Mouse (Mus musculus): ENCODE results near the gene Wdr17. TPM values are rescaled to one million over a fixed set of nuclear protein-coding genes. Genes with fewer than 3 reads are reported as not detected.

The Wdr17 gene
- not detected in 2 replicates for total RNA-seq (2014; fragmentation: Nextera tagmentation)
- not detected in 2 replicates for total RNA-seq (2017)

- no peak for ATAC-seq (replicated peaks; ENCODE audit: poor library complexity, severe bottlenecking)
Measured at GRCm38 (mm10) chr8:54886987-54887785, at the start of gene Wdr17. Wdr17 (minus strand) TSS chr8:54887184.

GRCm38 (mm10) chr8:54932306-54932705 lies 45.3 kb upstream of the Wdr17 start:
- no peak for ATAC-seq (replicated peaks; ENCODE audit: poor library complexity, severe bottlenecking)

GRCm38 (mm10) chr8:54924936-54925335 lies 38.0 kb upstream of the Wdr17 start:
- ATAC-seq (replicated peaks; ENCODE audit: poor library complexity, severe bottlenecking) = no peak

GRCm38 (mm10) chr8:54922160-54922855 lies 35.3 kb upstream of the Wdr17 start:
- no peak for ATAC-seq (replicated peaks; ENCODE audit: poor library complexity, severe bottlenecking)

- ATAC-seq (replicated peaks; ENCODE audit: poor library complexity, severe bottlenecking) = no peak
Measured at GRCm38 (mm10) chr8:54917710-54918109, 30.7 kb upstream of the Wdr17 start.

- no peak for ATAC-seq (replicated peaks; ENCODE audit: poor library complexity, severe bottlenecking)
Measured at GRCm38 (mm10) chr8:54912891-54913290, 25.9 kb upstream of the Wdr17 start.

GRCm38 (mm10) chr8:54899444-54899843 lies 12.5 kb upstream of the Wdr17 start:
- ATAC-seq (replicated peaks; ENCODE audit: poor library complexity, severe bottlenecking) = no peak

GRCm38 (mm10) chr8:54894637-54895322 lies 7.8 kb upstream of the Wdr17 start:
- no peak for ATAC-seq (replicated peaks; ENCODE audit: poor library complexity, severe bottlenecking)

GRCm38 (mm10) chr8:54894180-54894579 lies 7.2 kb upstream of the Wdr17 start:
- no peak for ATAC-seq (replicated peaks; ENCODE audit: poor library complexity, severe bottlenecking)

- ATAC-seq (replicated peaks; ENCODE audit: poor library complexity, severe bottlenecking) = no peak
Measured at GRCm38 (mm10) chr8:54886560-54886959, 424 bp downstream of the Wdr17 start.

- ATAC-seq (replicated peaks; ENCODE audit: poor library complexity, severe bottlenecking) = no peak
Measured at GRCm38 (mm10) chr8:54876458-54876857, 10.5 kb downstream of the Wdr17 start.

GRCm38 (mm10) chr8:54864761-54865064 lies 22.3 kb downstream of the Wdr17 start:
- no peak for ATAC-seq (replicated peaks; ENCODE audit: poor library complexity, severe bottlenecking)

- ATAC-seq (replicated peaks; ENCODE audit: poor library complexity, severe bottlenecking) = no peak
Measured at GRCm38 (mm10) chr8:54864038-54864760, 22.8 kb downstream of the Wdr17 start.

- ATAC-seq (replicated peaks; ENCODE audit: poor library complexity, severe bottlenecking) = no peak
Measured at GRCm38 (mm10) chr8:54836029-54836959, 50.7 kb downstream of the Wdr17 start.

GRCm38 (mm10) chr8:54829794-54830426 lies 57.1 kb downstream of the Wdr17 start:
- ATAC-seq (replicated peaks; ENCODE audit: poor library complexity, severe bottlenecking) = no peak; the same call in 1 of the 2 replicates

- no peak for ATAC-seq (replicated peaks; ENCODE audit: poor library complexity, severe bottlenecking)
Measured at GRCm38 (mm10) chr8:54827974-54828373, 59.0 kb downstream of the Wdr17 start.

GRCm38 (mm10) chr8:54822956-54823355 lies 64.0 kb downstream of the Wdr17 start:
- ATAC-seq (replicated peaks; ENCODE audit: poor library complexity, severe bottlenecking) = no peak

GRCm38 (mm10) chr8:54818651-54819050 lies 68.3 kb downstream of the Wdr17 start:
- no peak for ATAC-seq (replicated peaks; ENCODE audit: poor library complexity, severe bottlenecking)

GRCm38 (mm10) chr8:54808217-54808616 lies 78.8 kb downstream of the Wdr17 start:
- no peak for ATAC-seq (replicated peaks; ENCODE audit: poor library complexity, severe bottlenecking)
